Mouse (Mus musculus) lung, adult 10 weeks (tissue): ENCODE data around the gene Igfl3. TPM values are rescaled to one million over a fixed set of nuclear protein-coding genes. Genes with fewer than 3 reads are reported as not detected.

ENCODE experiments used
- polyA plus RNA-seq: library from polyadenylated mRNA; stranded (reverse); fragments of 350-450 nt; fragmentation: Illumina TruSeq; extraction: RNeasy Lipid Tissue Mini Kit (QIAGEN cat#74804); gene quantifications from one replicate; pipeline ENCODE4 v1.2.3, GENCODE M21; 2014; ENCODE audit warnings: low read depth, low replicate concordance; ENCODE audit not compliant: insufficient read depth

Gene Igfl3
- polyA plus RNA-seq, result not detected

GRCm38 (mm10) chr7:18176194-18176593 lies at the start of gene Igfl3:
Gene Igfl3 (plus strand): TSS chr7:18176494.

Other genes with a start within 250 kb of the Igfl3 start
- gene Ceacam11, start 204.4 kb upstream of the Igfl3 start, polyA plus RNA-seq, result not detected
- not detected for gene Ceacam13, start 166.6 kb upstream of the Igfl3 start, polyA plus RNA-seq
- gene Ceacam12, start 110.6 kb upstream of the Igfl3 start, polyA plus RNA-seq, result not detected
- not detected for gene Mill1, start 68.9 kb downstream of the Igfl3 start, polyA plus RNA-seq
- not detected for gene Psg18, start 178.5 kb downstream of the Igfl3 start, polyA plus RNA-seq